Mouse (Mus musculus) right cerebral cortex, postnatal 10 days (tissue): ENCODE results near the gene Cnot6.
A peak's percentile ranks its signal among the peaks of the same experiment; 100 is the strongest.

Source experiments
- DNase-seq, 2 experiments: peaks; one replicate each; pipeline ENCODE4 v3.0.0; 2021; ENCODE audit warnings: low spot score in 2 of 2

Cnot6 gene

DNA sequence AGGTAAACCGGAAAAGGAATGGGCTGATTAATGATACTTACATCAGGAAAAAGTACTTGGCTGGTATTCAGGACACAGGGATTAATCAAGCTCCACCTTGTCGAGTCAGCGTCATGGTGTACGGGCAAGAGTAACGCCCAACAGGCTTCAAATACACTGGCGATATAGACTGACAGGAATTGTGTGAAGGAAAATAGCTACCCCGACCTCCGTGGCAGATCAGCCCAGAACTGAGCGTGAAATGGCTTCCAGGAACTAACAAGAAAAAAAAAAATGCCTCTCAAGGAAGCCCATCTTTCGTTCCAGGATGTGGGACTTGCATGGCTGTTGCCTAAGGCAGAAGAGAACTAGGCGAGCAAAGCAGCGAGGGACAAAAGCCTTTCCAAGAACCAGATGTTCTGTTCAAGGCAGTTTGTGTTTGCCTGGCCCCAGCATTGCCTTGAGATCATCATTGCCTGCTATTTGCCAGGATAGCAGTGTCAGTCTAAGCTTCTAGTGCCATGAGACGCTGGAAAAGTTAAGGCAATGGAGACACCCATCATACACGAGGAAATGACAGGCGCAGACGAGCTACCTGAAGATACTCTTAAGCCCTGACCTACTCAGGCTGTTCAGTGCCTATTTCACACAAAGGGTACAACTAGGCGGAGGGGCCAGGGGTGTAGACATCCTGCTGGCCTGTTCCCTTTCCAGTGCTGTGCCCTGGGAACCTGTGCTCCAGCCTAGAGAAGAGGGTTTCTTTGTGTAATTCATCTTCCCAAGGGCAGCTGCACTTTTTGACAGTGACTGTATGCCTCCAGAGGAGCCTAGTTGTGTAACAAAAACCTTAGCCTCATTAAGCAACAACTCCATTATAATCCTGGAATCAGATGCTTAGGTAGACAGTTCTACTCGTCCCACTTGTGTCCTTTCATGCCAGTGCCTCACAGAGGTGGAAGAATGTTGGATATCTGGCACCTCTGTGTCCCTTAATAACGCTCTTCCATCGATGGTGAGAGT is 1.1 kb upstream of the Cnot6 start:
- no peak for DNase-seq

DNA sequence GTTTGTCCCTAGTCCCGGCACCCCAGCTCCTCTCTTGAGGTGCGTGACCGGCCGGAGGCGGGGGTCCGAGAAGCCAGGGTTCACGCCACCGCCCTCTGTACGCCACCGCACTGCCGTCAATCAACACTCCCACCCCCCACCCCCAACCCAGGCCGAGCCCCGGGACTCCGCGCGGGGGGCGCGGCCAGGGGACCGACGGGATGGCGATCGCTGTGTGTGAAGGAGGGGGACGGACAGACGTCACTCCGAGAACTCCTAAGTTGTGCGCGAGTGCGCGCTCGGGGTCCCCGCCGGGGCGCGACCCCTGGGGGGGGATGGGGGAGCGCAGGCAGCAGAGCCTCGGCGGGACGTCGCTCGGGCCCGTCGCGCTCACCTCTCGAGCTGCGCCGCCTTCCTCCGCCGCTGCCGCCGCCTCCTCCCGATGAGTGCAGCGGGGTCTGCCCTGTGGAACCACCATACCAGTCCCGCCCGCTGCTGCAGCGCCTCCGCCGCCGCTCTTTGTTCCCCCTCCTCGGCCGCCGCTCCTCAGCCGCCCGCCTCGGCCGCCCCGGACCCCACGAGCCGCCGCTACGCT is 455 bp downstream of the Cnot6 start:
- peak; percentile 33 to 45 for DNase-seq

DNA sequence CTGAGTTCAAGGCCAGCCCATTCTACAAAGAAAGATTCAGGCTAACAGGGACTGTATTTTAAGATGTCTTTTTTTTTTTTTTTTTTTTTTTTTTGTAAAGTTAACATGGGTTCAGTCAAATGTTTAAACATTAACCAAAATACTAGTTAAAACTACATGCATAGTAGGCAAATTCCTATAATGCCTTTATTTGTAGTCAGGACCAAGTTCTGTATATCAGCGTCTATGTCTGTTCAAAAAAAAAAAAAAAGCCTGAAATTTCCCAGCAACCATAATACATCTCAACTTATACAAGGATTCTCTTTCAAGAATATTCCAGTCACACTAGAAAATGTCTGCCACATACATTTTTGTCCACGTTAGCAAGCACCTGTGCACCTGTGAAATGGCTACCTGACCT is 1.9 kb downstream of the Cnot6 start:
- DNase-seq: no peak

DNA sequence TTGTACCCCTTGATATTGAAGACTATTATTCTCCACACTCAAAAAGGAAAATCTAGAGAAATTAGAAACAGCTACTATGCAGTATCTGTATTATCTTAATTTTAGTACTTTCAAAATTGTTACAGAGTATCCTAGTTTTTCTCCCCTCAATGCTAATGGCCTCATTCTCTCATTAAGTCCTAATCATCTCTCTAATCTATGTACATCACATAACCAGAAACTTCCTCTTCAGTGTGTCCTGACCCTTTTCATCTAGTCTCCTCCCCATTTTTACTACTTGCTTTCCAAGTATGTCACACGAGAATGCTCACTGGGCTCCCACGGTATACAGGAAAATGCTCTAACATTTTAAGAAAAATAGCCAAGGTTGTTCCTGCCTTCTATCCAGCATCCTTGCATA is 4.7 kb downstream of the Cnot6 start:
- no peak for DNase-seq

DNA sequence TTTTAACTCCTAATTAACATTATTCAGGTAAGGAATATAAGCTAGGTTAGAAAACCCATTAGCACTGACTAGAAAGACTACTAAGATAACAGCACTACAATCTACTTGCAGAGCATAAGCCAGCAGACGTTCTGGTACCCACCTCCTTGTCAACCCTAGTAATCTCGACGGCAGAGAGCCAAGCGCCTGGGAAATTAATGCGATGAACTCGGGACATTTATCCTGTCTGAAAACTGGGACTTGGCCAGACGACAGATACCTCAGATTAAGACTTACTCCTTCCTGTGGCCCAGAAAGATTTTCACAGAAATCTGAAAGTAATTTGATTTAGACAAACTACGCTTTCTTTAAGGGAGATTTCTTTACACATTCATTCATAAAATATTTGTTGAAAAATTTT is 7.7 kb downstream of the Cnot6 start:
- no peak for DNase-seq

DNA sequence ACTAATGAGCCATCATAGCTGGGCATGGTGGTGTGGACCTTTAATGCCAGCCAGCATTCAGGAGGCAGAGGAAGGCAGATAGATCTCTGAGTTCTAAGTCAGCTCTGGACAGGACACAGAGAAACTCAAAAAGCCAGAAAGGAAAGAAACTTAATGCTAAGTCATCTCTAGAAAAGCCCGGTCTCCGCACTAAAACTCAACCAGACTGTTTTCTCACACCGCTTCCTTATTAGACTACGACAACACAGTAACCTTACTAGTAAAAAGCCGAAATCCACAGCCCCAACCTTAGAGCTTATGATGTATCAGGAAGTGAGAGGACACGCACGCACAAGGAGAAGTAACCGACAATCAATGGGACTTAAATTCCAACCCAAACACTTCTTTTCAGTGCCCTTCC is 10.5 kb downstream of the Cnot6 start:
- no peak for DNase-seq

DNA sequence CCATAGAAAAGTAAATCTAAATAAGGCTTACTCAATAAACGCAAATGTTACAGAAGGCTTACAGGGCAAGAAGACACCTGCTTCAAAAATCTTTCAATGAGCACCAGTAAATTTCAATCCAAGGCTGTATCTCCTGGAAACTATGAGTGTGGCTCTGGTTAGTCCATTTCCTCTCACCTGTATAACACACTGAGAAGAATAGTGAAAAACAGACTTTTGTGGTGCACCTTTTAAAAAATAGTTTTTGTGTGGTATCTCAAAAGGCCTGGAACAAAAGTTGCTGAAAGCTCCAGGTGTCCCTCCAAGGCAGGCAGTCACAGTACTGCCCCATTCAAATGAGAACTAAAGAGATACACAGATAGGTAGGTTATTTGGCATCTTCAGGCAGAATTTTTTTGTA is 13.4 kb downstream of the Cnot6 start:
- DNase-seq: no peak

DNA sequence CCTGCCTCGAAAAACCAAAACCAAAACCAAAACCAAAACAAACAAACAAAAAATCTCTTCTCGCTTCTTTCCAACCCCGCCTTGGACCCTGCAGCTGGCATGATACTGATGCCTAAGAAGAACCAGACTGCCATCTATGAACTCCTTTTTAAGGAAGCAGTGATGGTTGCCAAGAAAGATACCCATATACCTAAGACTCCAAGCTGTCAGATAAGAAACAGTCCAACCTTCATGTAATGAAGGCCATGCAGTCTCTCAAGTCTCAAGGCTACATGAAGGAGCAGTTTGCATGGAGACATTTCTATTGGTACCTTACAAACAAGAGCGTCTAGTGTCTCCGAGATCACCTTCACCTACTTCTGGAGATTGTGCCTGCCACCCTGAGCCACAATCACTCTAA is 14.7 kb downstream of the Cnot6 start:
- DNase-seq: no peak

DNA sequence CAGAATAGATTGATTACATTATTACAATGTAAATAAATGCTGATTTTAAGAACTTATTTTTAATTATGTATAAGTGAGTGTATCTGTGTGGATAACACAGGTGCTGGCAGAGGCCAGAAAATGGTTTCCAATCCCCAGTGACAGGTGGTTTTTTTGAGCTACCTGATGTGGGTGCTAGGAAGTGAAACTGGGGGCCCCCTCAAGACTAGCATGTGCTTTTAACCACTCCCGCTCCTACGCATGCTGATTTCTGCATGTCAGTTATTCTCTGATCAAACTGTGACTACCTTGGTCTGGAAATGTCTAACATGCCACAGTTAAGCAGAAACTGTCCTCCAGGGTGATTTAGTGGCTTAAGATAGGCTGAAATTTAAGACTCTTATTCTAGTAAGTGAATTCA is 16.1 kb downstream of the Cnot6 start:
- DNase-seq: no peak

DNA sequence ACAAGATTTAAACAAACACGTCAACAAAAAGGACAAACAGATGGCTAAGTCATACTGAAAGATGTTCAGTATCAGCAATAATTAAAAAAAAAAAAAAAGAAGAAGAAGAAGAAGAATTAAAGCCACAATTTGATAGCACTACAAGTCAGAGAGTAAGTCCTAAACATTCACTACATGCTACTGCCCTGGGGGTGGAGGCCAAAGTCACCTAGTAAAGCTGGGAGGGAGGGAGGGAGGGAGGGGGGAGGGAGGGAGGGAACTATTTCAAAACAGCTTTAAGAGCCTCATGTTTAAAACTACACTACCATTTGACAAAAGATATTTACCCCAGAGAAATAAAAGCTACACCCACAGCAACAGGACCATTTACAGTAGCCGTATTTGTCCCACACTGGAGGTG is 16.8 kb downstream of the Cnot6 start:
- no peak for DNase-seq

DNA sequence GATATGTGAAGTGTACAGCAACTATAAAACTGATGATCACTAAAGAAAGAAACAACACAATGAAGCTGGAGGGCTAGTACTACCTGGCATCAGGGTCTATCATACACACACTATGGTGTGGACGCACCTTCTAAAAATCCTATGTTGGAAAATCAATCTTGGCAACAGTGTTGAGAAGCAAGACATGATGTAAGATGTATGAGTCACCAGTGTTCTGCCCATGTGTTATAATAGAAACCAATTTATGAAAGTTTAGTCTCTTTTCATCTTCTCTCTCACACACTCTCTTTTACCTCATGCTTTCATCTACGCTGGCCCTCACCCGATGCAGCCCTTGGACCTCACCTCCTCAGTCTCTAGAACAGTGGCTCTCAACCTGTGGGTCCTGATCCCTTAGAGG is 17.5 kb downstream of the Cnot6 start:
- DNase-seq: no peak

DNA sequence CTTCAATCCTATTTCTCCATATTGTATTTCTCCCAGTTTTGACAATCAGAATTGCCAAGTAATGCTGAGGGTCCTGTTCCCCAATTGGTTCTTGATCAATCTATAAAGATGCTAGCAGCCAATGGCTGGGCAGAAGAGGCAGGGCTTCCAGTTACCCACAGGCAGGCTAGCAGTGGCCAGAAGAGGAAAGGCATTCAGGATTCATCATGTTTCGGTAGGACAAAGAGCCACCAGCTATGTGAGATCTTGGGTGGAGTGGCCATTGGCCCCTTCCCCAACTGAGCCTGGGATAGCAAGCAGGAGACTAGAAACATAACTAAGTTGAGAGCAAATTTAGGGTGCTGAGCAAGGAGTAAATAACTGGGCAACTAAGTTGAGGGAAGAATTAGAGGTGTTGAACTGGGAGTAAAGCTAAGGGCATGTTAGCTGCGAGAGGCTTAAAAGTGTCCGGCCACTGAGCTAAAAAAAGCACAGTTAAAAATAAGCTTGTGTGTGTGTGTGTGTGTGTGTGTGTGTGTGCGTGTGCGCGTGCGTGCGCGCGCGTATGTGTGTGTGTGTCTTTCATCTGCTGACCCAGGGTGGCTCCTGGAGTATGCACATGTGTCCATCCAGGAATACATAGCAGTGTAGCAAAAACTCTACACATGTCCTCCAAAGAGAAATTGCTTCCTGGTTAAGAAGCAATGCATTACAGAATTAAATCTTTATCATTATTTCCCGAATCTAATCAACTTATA is 28.1 kb downstream of the Cnot6 start:
- no peak for DNase-seq

DNA sequence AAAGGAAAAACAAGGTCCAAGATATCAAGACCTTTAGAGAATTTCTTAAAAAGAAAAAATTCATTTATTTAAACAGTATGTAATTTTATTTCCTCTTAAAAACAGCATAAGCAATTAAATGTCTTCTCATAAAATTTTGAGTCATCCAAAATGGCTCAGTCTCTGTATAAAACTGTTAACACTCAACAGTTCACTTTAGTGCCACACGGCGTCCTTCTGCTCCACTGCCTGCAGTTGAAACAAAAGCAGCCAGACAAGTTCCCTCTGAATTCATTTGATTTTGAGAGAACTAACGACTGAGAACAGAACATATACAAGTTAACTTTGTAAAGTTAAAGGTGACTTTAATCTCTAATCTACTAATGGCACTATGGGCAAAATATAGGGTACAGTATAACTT is 39.1 kb downstream of the Cnot6 start:
- DNase-seq: no peak

DNA sequence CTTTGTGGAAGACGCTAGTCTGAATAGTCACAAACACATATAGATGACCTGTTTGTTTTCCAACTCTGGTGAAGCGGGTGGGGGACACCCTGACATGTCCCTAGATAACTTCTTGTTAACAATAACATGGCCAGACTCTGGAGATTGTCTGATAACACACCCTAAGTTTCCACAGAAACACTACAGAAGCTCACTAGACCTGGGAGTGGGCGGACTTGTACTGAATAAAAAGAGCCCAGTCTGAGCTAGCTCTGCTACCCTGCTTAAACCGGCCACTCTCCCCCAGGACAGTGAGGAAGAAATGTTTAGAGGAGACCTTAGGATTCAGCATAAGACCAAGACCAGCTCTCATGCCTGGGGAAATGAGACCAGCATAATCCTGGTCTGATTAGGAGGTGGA is 47.1 kb downstream of the Cnot6 start:
- no peak for DNase-seq

DNA sequence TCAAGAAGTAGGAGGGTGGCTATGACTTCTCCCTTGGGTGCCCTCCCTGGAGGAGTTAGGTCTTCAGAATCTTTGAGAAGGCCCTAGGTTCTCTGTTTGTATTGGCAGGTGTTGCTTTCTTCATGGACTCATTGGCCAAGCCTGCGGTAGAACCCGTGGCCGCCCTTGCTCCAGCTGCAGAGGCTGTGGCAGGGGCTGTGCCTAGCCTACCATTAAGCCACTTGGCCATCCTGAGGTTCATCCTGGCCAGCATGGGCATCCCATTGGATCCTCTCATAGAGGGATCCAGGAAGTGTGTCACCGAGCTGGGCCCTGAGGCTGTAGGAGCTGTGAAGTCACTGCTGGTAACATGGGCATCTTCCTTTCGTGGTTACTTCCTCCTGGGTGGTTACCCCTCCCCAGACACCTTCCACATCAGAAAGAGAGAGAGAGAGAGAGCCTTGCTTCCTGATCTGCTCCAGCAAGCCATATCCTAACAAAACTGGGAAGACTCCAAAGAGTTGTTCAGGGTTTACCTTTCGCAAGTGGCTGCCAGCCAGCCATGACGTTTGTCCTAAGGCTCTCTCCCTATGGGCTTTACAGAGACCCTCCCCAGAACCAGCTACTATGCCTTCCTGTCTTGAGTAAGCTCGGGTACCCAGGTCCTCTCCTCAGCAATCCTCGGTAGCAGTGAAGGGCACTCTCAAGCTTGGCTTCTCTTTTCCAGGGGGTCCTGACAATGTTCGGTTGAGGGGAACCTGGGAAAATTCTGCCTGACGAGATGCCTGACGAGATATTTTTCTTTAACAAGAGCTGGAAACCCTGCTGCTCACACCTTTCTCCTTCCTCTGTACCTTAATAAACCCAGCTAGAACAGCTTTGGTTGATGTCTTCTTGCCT is 48.0 kb downstream of the Cnot6 start:
- DNase-seq: no peak

DNA sequence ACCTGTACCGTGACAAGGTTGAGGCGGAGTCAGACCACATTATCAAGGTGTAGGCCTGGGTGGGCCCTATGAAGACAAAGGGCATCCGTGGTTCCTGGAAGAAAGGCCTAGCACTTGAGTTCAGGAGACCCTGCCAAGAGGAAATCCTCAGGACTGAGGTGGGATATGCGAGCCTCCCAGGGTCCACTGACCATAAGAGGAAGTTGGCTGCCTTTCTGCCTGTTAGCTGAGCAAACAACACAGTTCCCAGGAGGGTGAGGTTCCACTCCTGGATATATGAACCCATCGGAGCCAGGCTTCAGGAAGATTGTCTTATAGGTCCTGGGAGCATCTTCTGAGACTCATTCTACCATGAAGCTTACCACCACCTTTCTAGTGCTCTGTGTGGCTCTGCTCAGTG is 49.2 kb downstream of the Cnot6 start, which contains the start of gene Scgb3a1:
Gene Scgb3a1, plus strand, starts transcription at position 301 of the 400 bp plus-strand sequence.
- no peak for DNase-seq

DNA sequence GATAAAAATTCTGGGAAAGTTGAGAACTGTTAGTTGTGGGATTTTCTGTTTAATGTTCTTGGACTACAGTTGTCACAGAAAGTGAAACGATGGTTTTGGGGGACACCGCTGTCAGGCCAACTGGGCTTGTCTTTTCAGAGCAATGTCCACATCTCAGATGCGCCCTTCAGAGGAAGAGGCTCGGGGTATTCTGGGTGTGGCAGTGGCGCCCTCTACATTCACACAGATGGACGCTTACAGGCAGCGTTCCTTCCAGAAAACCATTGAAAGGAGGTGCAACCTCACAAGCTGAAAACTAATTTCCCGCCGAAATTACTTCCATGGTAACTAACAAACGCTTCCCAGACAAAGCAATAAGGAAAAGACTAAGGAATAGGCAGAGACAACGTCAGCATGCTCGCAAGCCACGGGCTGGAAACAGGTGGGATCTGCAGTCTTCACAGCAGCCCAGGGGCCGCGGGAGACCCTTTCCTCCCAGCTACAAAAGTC is 50.2 kb downstream of the Cnot6 start:
- DNase-seq: no peak

DNA sequence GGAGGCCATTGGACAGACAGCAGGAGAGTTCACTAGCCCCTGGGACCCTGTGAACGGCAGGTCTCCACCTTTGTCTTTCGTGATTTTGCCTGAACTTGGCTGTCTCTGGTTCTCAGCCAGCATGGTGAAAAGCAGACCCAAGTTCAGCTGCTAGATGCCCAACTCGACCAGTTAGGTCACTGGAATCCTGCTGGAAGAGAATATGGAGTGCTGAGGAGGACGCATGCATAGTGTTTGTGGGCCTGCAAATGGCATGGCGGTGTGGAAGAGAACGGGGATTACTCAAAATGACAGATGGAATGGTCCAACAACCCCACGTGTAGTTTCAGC is 53.1 kb downstream of the Cnot6 start:
- DNase-seq: no peak

DNA sequence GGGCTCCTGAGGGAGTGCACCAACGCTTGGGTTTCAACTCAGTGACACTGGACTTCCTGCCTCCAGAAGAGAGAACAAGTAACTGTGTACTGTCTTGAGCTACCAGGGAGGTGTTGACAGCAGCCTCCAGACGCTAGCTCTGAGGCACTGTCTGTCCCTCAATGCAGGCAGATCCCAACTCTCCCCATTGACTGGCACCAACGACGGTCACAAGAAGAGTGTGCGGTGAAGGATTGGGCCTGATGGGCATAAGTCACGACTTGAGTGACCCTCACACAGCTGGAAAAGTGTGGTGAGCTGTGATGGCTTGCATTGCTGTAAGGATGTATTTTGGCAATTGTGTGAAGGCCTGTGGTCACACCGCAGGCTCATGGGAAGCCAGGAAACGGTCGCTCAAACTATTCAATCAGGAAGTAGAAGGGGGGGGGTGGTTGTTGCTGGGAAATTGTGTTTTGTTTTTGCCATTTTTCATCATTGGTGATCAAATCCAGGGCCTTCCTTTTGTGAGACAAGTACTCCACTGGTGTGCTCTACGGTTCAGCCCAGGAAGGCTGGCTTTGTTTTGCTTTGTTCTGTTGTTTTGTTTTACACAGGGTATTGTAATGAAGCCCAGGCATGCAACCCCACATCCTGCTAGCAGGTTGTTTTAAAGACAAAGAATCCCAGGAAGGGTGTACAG is 53.6 kb downstream of the Cnot6 start:
- DNase-seq: no peak

DNA sequence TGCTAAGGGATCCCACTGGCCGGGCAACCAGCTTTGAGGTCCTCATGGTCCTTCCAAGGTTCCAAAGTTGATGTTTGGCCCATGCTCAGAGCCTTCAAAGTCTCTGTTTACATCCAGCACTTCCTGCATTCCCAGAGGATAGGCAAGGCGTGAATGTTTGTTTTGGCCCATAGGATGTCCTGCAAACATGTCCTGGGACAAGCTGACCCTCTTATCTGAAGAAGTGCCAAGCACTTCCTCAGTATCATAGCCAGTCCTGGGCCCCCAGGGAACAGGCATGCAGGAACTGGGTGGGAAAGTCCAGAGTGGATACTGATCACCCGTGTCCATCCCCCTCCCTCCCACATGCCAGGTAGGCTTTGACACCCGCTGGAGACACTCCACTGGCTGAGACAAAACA is 54.5 kb downstream of the Cnot6 start:
- DNase-seq: no peak

DNA sequence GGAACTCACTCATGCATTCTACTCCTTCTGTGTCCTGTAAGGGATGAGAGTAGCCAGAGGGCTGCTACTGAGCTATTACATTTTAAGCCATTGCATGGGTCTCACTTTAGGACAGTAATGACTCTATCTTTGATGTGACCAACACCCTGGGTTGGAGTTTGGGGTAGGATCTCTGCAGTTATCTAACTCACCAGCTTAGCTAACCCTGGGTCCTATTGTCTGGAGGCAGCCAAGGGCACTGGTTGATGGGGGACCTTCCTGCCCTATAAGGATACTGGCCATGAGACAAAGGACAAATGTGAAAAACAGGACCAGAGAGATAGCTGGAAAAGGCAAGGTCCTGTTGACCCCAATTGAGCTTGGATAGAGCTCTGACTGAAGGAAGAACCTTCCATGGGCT is 57.0 kb downstream of the Cnot6 start:
- no peak for DNase-seq
